Mouse (Mus musculus): ENCODE measurements around the gene Ubl3. TPM values are rescaled to one million over a fixed set of nuclear protein-coding genes. Genes with fewer than 3 reads are reported as not detected.

The Ubl3 gene
- polyA plus RNA-seq, 1 experiment from 2014 or later, result 55.0 TPM

DNA sequence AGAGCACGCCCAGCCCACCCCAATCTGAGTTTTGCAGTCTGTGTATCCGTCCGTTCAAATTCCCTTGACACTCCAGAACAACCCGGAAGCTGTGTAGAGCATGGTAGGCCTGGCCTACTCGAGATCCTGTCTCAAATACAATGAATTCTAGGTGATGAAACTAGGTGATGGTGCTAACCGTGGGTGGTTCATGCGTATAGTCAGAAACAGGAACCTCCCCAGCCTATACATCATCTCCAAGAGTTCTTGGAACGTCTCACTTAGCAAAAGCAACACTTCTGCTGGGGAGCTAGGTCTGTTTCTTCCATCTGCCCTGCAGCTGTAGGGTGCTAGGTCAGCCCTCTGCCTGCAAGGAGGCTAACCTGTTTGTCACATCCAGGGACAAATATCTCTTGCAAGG is 52.1 kb downstream of the Ubl3 start:
- peaks cover under 1% of the 10 kb centered on the region; the same call in 1 of the 2 replicates for H3K4me1 ChIP-seq
- no peak overlapping the region for H3K4me3 ChIP-seq
- no peak for ATAC-seq (ENCODE audit: extremely low read depth, insufficient number of reproducible peaks, low FRiP score, low TSS enrichment)
- no peak overlapping the region for H3K27ac ChIP-seq (replicated peaks)
- 81% methylated on average over 8 of the region's 8 CpGs for WGBS
- H3K4me2 ChIP-seq, result no peak overlapping the region
- peaks cover 11% of the 10 kb centered on the region; the same call in 1 of the 2 replicates for H3K9me3 ChIP-seq
- H3K36me3 ChIP-seq, result peaks cover 23% of the 10 kb centered on the region
- H3K9ac ChIP-seq, result no peak overlapping the region
- no peaks in the 10 kb centered on the region for H3K27me3 ChIP-seq (replicated peaks)

DNA sequence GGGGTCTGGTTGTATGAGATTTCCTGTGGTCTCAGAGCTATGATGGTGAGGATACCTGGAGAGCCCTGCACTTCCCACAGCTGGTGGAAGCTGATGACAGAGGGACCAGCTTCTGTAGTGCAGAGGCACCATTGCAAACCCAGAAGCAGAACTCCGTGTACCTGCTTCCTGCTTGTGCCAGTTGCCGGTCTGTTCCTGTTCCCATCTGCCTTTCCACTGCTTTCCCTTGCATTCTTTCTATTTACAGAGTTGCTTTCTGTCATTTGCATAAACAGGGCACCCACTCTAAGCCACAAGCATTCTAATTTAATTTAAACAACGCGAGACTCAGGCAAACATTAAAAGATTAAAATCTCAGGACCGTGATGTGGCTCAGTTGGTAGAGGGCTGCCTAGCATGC is 53.0 kb downstream of the Ubl3 start:
- Histone ChIP-seq H3K4me1 (peaks cover 6% of the 10 kb centered on the region; the same call in 1 of the 2 replicates), H3K36me3 (peaks cover 18% of the 10 kb centered on the region), H3K9ac (no peak overlapping the region), H3K27me3 (replicated peaks) (no peaks in the 10 kb centered on the region), H3K4me3 (no peak overlapping the region), H3K4me2 (no peak overlapping the region), H3K27ac (replicated peaks) (no peak overlapping the region), H3K9me3 (peaks cover 11% of the 10 kb centered on the region; the same call in 1 of the 2 replicates)
- WGBS, result 67% methylated on average over 5 of the region's 5 CpGs
- ATAC-seq (ENCODE audit: extremely low read depth, insufficient number of reproducible peaks, low FRiP score, low TSS enrichment), result no peak

DNA sequence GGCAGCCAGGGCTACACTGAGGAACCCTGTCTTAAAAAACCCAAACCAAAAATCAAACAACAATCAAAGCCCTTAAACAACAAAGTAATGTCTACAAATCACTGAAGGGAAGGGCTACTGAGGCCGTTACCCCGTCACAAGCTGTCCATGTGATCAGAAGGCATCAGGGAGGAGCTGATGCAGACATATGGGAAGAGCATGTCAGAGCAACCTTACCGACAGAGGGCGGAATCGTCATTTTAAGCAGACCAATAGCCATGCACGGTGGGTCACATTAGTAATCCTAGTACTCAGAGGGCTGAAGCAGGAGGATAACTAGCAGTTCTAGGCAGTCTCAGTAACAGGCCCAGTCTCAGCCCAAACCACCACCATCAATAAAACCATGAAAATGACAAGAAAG is 56.6 kb downstream of the Ubl3 start:
- peaks cover 6% of the 10 kb centered on the region; the same call in 1 of the 2 replicates for H3K4me1 ChIP-seq
- H3K9ac ChIP-seq, result no peak overlapping the region
- H3K27me3 ChIP-seq (replicated peaks), result no peaks in the 10 kb centered on the region
- H3K36me3 ChIP-seq, result no peaks in the 10 kb centered on the region
- no peak overlapping the region for H3K4me3 ChIP-seq
- H3K4me2 ChIP-seq, result no peak overlapping the region
- H3K27ac ChIP-seq (replicated peaks), result no peak overlapping the region
- 86% methylated on average over 6 of the region's 6 CpGs for WGBS
- ATAC-seq (ENCODE audit: extremely low read depth, insufficient number of reproducible peaks, low FRiP score, low TSS enrichment), result no peak
- H3K9me3 ChIP-seq, result peaks cover 11% of the 10 kb centered on the region; the same call in 1 of the 2 replicates

DNA sequence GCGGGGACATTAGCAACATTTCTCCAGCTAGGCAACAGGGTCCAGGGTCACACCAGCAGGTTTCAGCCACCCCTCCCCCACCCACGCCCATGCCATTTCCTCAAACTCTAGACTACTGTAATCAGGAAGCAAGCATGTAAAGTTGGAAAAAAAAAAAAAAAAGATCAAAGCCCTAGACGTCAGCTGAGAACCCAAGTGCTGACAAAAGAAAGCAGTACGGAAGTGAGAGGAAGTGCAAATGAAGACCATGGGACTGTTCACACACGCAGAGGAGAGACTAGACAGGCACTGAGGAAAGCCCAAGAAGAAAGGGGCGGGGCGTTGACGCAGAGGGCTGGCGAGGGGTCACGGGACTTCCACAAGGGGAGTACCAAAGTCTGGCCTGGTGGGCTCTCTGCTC is 57.4 kb downstream of the Ubl3 start:
- WGBS, result 25% methylated on average over 10 of the region's 10 CpGs
- no peak overlapping the region for H3K4me3 ChIP-seq
- ATAC-seq (ENCODE audit: extremely low read depth, insufficient number of reproducible peaks, low FRiP score, low TSS enrichment), result no peak
- peaks cover 11% of the 10 kb centered on the region; the same call in 1 of the 2 replicates for H3K9me3 ChIP-seq
- H3K9ac ChIP-seq, result no peak overlapping the region
- no peaks in the 10 kb centered on the region for H3K27me3 ChIP-seq (replicated peaks)
- peaks cover 8% of the 10 kb centered on the region for H3K4me1 ChIP-seq
- peak overlapping the region; percentile 45 for H3K4me2 ChIP-seq
- no peaks in the 10 kb centered on the region for H3K36me3 ChIP-seq
- H3K27ac ChIP-seq (replicated peaks), result no peak overlapping the region

DNA sequence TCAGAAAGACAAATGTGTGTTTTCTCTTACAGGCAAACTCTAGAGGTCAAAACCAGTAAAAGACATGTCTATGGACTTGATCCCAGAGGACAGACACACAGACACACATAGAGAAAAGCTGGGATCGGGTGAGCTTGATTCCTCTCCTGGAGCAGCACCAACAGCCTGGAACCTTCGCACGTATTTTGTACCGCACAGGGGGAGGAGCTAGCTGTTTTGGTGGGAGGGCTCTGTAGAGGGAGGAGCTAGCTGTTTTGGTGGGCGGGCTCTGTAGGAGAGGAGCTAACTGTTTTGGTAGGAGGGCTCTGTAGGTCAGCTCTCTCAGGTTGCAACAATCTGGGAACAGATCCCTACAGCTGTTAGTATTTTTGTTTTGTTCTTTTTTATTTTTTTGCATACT is 58.3 kb downstream of the Ubl3 start:
- Histone ChIP-seq H3K4me1 (peaks cover 18% of the 10 kb centered on the region), H3K9ac (no peak overlapping the region), H3K4me2 (no peak overlapping the region), H3K36me3 (no peaks in the 10 kb centered on the region), H3K9me3 (peaks cover 11% of the 10 kb centered on the region; the same call in 1 of the 2 replicates), H3K27me3 (replicated peaks) (no peaks in the 10 kb centered on the region), H3K27ac (replicated peaks) (no peak overlapping the region), H3K4me3 (no peak overlapping the region)
- WGBS, result 93% methylated on average over 5 of the region's 5 CpGs
- ATAC-seq (ENCODE audit: extremely low read depth, insufficient number of reproducible peaks, low FRiP score, low TSS enrichment), result no peak

DNA sequence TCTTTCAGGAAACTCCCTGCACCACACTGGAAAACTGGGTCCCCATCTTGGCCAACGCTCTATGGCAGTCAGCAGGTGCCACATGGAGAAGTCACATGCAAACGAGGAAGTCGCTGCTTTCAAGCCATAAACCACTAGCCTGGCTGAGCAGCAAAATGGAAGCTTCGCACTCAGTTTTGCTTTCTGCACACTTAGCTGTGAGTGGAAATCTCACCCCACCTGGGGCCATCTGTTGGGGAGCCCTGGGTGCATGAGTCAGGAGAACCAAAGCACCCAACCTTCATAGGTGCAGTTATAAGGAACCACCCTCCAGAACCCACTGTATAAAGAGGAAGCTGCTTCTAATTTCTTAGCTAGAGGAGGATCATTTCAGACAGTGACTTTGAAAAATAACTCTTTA is 59.6 kb downstream of the Ubl3 start:
- no peaks in the 10 kb centered on the region for H3K27me3 ChIP-seq (replicated peaks)
- H3K36me3 ChIP-seq, result no peaks in the 10 kb centered on the region
- H3K4me1 ChIP-seq, result peaks cover 24% of the 10 kb centered on the region
- WGBS, result 88% methylated on average over 4 of the region's 4 CpGs
- no peak overlapping the region for H3K4me3 ChIP-seq
- ATAC-seq (ENCODE audit: extremely low read depth, insufficient number of reproducible peaks, low FRiP score, low TSS enrichment), result no peak
- H3K9me3 ChIP-seq, result peaks cover 7% of the 10 kb centered on the region; the same call in 1 of the 2 replicates
- no peak overlapping the region for H3K4me2 ChIP-seq
- no peak overlapping the region for H3K27ac ChIP-seq (replicated peaks)
- no peak overlapping the region for H3K9ac ChIP-seq

DNA sequence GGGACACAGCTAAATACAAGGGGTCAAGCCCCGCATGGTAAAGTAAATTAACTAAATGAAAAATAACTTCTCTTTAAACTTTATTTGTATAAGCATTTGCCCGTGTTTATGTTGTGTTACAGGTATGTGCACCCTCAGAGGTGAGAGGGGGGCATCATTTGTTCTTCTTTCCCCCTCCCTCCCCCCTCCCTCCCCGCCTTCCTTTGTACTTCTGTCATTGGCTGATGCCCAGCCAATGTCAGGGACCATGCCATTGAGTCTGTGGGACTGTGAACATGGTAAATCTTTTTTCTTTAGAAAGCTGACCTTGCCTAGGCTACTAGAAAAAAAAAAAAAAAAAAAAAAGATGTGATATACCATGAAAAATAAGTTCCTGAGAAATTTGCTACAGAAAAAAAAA is 62.2 kb downstream of the Ubl3 start:
- no peak for ATAC-seq (ENCODE audit: extremely low read depth, insufficient number of reproducible peaks, low FRiP score, low TSS enrichment)
- H3K9me3 ChIP-seq, result no peaks in the 10 kb centered on the region

DNA sequence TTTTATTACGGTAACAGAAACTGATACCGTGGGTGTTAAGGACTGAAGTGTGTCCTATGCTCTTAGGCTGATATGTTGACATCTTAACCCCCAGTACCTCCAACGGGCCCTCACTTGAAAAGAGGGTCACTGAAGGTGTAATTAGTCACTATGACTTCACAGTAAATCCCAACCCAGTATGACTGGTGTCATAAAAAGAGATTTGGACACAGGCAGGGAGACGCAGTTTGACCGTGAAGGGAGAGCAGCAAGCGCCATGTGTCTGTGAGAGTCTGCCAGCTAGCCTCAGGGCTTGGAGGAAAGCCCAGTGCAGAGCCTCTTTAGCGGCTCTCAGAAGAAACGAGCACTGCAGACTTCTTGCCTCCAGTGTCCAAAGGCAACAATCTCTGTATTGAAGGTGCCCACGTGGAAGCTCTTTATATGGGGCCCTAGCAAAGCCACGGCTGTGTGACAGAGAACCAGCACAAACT is 62.8 kb downstream of the Ubl3 start:
- no peaks in the 10 kb centered on the region for H3K36me3 ChIP-seq

More for the DNA sequence above, 62.2 kb downstream of the Ubl3 start:
- Histone ChIP-seq H3K27me3 (replicated peaks) (no peaks in the 10 kb centered on the region), H3K4me3 (no peak overlapping the region), H3K9ac (no peak overlapping the region), H3K36me3 (no peaks in the 10 kb centered on the region), H3K27ac (replicated peaks) (peak overlapping the region; percentile 58; the same call in 1 of the 2 replicates), H3K4me2 (peak overlapping the region; percentile 42; the same call in 1 of the 2 replicates), H3K4me1 (peaks cover 23% of the 10 kb centered on the region)
- 69% methylated on average over 3 of the region's 3 CpGs for WGBS

DNA sequence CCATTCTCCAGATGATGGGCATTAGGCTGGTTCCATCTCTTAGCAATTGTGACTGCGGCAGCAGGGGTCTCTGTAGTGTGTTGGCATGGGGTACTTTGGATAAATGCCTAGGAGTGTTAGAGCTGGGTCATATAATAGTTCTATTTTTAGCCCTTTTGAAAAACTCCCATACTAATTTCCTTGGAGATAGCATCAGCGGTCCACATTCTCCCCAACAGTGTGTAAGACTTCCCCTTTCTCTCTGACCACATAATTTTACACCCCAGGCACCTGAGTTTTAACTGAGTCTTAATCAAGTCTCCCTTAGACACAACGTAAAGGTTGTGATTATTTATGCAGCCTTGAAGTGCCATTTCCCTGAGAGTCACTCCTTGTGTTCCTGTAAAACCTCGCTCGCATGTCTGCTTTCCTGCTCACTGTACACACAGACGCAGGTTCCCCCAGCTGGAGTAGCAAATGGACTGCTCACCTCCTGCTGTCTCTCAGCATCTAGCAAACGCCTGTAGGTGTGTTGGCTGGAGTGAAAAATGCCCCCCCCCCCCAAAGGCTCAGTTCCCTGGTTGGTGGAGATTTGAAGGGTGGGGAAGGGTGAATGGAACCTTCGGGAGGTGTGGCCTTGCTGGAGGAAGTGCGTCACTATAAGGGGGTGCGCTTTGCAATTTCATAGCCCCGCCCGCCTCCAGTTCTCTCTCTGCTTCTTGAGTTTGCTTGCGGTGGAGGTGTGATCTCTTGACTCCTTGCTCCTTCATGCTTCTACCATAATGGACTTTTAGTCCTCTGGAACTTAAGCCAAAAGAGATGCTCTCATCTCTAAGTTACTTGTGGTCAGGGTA is 63.5 kb downstream of the Ubl3 start:
- WGBS, result 61% methylated on average over 13 of the region's 13 CpGs
- no peak overlapping the region for H3K4me3 ChIP-seq
- H3K4me1 ChIP-seq, result peaks cover 19% of the 10 kb centered on the region
- ATAC-seq (ENCODE audit: extremely low read depth, insufficient number of reproducible peaks, low FRiP score, low TSS enrichment), result no peak
- H3K27ac ChIP-seq (replicated peaks), result peak overlapping the region; percentile 58
- no peak overlapping the region for H3K9ac ChIP-seq
- H3K4me2 ChIP-seq, result peak overlapping the region; percentile 42
- H3K9me3 ChIP-seq, result no peaks in the 10 kb centered on the region
- H3K36me3 ChIP-seq, result no peaks in the 10 kb centered on the region
- H3K27me3 ChIP-seq (replicated peaks), result no peaks in the 10 kb centered on the region

More for the DNA sequence above, 62.8 kb downstream of the Ubl3 start:
- Histone ChIP-seq H3K4me3 (no peak overlapping the region), H3K27ac (replicated peaks) (peak overlapping the region; percentile 58), H3K4me1 (peaks cover 19% of the 10 kb centered on the region), H3K4me2 (peak overlapping the region; percentile 42), H3K9me3 (no peaks in the 10 kb centered on the region), H3K27me3 (replicated peaks) (no peaks in the 10 kb centered on the region), H3K9ac (no peak overlapping the region)
- no peak for ATAC-seq (ENCODE audit: extremely low read depth, insufficient number of reproducible peaks, low FRiP score, low TSS enrichment)
- WGBS, result 46% methylated on average over 10 of the region's 10 CpGs

DNA sequence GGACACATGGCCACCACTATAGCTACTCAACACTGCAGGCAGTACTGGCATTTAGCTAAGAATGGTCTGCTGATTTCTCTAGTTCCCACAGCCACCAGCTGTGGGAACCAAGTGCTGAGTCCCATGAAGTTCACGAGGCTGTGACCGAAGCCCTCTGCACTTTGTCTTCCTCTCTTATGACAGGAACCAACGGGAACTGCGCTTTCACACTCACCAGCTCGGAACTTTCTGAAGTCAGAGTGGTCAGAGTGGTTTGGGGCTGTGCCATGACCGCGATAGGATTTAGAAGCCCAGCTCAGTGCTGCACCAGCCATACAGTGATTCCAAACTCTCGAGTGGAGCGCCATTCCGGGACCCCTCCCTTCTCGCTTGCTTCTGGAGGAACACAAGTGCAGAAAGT is 66.4 kb downstream of the Ubl3 start:
- no peak overlapping the region for H3K9ac ChIP-seq
- WGBS, result 66% methylated on average over 11 of the region's 11 CpGs
- no peaks in the 10 kb centered on the region for H3K36me3 ChIP-seq
- peaks cover 19% of the 10 kb centered on the region for H3K4me1 ChIP-seq
- H3K4me2 ChIP-seq, result no peak overlapping the region
- H3K9me3 ChIP-seq, result no peaks in the 10 kb centered on the region
- no peak overlapping the region for H3K4me3 ChIP-seq
- no peak overlapping the region for H3K27ac ChIP-seq (replicated peaks)
- ATAC-seq (ENCODE audit: extremely low read depth, insufficient number of reproducible peaks, low FRiP score, low TSS enrichment), result no peak
- H3K27me3 ChIP-seq (replicated peaks), result no peaks in the 10 kb centered on the region; the same call in 1 of the 2 replicates

DNA sequence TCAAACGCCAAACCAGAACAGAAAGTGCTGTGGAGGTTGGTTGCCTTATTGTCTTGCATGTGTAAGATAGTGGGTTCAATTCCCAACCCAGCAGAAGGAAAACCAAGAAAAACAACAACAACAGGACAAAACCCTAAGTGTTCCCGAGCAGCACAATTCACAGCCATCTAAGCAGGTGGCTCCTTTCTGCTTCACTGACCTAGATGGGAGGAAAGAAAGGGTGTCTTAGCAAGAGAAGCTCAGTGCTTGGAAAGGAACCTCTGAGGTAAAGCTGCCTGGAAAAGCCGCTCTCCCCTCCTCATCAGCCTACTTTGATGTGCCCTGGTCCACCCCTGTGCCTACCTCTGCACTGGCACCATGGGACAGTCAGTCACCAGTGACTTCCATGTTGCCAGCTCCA is 70.8 kb downstream of the Ubl3 start:
- Histone ChIP-seq H3K27ac (replicated peaks) (no peak overlapping the region), H3K4me2 (no peak overlapping the region), H3K27me3 (replicated peaks) (no peaks in the 10 kb centered on the region; the same call in 1 of the 2 replicates), H3K4me1 (no peaks in the 10 kb centered on the region), H3K9ac (no peak overlapping the region), H3K36me3 (no peaks in the 10 kb centered on the region), H3K9me3 (no peaks in the 10 kb centered on the region), H3K4me3 (no peak overlapping the region)
- ATAC-seq (ENCODE audit: extremely low read depth, insufficient number of reproducible peaks, low FRiP score, low TSS enrichment), result no peak
- WGBS, result 74% methylated on average over 3 of the region's 3 CpGs
